ENCODE assay signal across 8 mouse cellular contexts in the genomic region with DNA sequence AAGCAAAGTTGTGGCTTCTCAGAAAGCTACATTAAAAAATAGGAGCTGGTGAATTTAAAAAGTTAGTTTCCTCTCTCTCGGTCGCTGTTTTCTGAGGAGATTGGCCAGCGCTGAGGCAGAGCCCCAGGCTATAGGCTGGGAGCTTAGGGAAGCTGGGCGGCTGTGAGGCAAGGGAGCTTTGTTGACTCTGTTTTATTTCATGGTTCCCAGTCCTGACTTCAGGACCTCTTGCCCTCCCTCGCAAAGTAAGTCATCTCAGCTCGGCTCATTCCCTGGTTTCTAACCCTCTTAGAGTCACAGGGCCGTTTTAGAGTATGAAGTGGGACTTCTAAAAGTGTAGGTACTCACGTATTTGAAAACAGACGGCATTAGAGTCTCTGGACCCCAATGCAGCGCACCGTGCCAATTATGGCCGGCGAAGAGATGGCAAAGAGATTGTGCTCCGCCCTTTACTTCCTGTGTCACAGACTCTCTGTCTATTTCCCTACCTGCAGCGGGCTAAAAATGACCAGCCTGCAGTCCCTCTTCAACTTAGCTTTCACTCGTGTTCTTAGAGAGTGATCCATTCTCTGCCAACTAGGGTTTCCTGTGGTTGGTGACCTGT. TPM values are rescaled to one million over a fixed set of nuclear protein-coding genes. Genes with fewer than 3 reads are reported as not detected.
DNase-seq lines count a peak whose midpoint lies in the region; ATAC-seq and TF ChIP-seq lines count a peak whose summit lies in the region.

No protein-coding gene starts in this region.

- H3K27ac ChIP-seq in lung, embryonic 16.5 days (ENCODE audit: low read length), result peak overlapping the region; percentile 77
- H3K27ac ChIP-seq in forebrain, embryonic 10.5 days, result peak overlapping the region; percentile 90
- no peak overlapping the region for H3K27ac ChIP-seq in limb, embryonic 12.5 days
- H3K27ac ChIP-seq in olfactory bulb, adult 2 months (ENCODE audit: insufficient read depth, low read depth, low read length), result no peak overlapping the region

- 21% methylated on average over 16 of the region's 16 CpGs for WGBS in lung, embryonic 16.5 days
- 24% methylated on average over 16 of the region's 16 CpGs for WGBS in forebrain, embryonic 10.5 days
- 21% methylated on average over 16 of the region's 16 CpGs for WGBS in limb, embryonic 12.5 days
- WGBS in olfactory bulb, adult 2 months, result 38% methylated on average over 16 of the region's 16 CpGs

- peaks cover 17% of the 10 kb centered on the region for H3K4me1 ChIP-seq in lung, embryonic 16.5 days (replicated peaks; ENCODE audit: control insufficient read depth, insufficient read depth, low read length)
- H3K4me1 ChIP-seq in forebrain, embryonic 10.5 days, result peaks cover 67% of the 10 kb centered on the region
- H3K4me1 ChIP-seq in limb, embryonic 12.5 days (replicated peaks), result peaks cover 30% of the 10 kb centered on the region
- H3K4me1 ChIP-seq in olfactory bulb, adult 2 months (ENCODE audit: control insufficient read depth, insufficient read depth, low read length), result peaks cover 24% of the 10 kb centered on the region

- peak overlapping the region; percentile 91 for H3K4me2 ChIP-seq in lung, embryonic 16.5 days (ENCODE audit: low read depth, low read length)
- H3K4me2 ChIP-seq in limb, embryonic 12.5 days, result peak overlapping the region; percentile 92

- intact Hi-C loops in left cerebral cortex, postnatal 14 days (cut with DNase I), result no loop called here

- TF ChIP-seq CTCF in olfactory bulb, adult 2 months (IDR thresholded peaks at IDR 0.05; ENCODE audit: insufficient read depth, low read depth, low read length), result no peak

- no peaks in the 10 kb centered on the region for H3K9me3 ChIP-seq in lung, embryonic 16.5 days (ENCODE audit: control insufficient read depth, low read length)
- H3K9me3 ChIP-seq in forebrain, embryonic 10.5 days, result no peaks in the 10 kb centered on the region
- no peaks in the 10 kb centered on the region for H3K9me3 ChIP-seq in limb, embryonic 12.5 days

- H3K27me3 ChIP-seq in lung, embryonic 16.5 days (ENCODE audit: control insufficient read depth, insufficient read depth, low read depth, low read length), result no peaks in the 10 kb centered on the region
- H3K27me3 ChIP-seq in forebrain, embryonic 10.5 days (ENCODE audit: poor library complexity, severe bottlenecking), result peaks cover 44% of the 10 kb centered on the region
- peaks cover 32% of the 10 kb centered on the region for H3K27me3 ChIP-seq in limb, embryonic 12.5 days

- TF ChIP-seq POLR2A in olfactory bulb, adult 2 months (IDR thresholded peaks at IDR 0.05; ENCODE audit: insufficient read depth, low read depth, low read length), result no peak

- peak overlapping the region; percentile 57 for H3K4me3 ChIP-seq in lung, embryonic 16.5 days (ENCODE audit: low read length)
- H3K4me3 ChIP-seq in forebrain, embryonic 10.5 days, result peak overlapping the region; percentile 55
- H3K4me3 ChIP-seq in limb, embryonic 12.5 days (replicated peaks), result peak overlapping the region; percentile 52
- H3K4me3 ChIP-seq in olfactory bulb, adult 2 months (ENCODE audit: insufficient read depth, low read depth, low read length), result peak overlapping the region; percentile 51

- no peak for ATAC-seq in lung, embryonic 16.5 days (ENCODE audit: low read depth)
- no peak for ATAC-seq in limb, embryonic 12.5 days (ENCODE audit: insufficient number of reproducible peaks, insufficient read depth, low FRiP score, low TSS enrichment, low read depth)

- no peaks in the 10 kb centered on the region for H3K36me3 ChIP-seq in lung, embryonic 16.5 days (ENCODE audit: control insufficient read depth, insufficient read depth, low read length)
- H3K36me3 ChIP-seq in forebrain, embryonic 10.5 days (replicated peaks), result no peaks in the 10 kb centered on the region
- no peaks in the 10 kb centered on the region for H3K36me3 ChIP-seq in limb, embryonic 12.5 days

- H3K9ac ChIP-seq in lung, embryonic 16.5 days (ENCODE audit: low read length), result peak overlapping the region; percentile 64
- peak overlapping the region; percentile 54 for H3K9ac ChIP-seq in limb, embryonic 12.5 days (replicated peaks)

- no peak for DNase-seq in lung, adult 18-20 months
- no peak for DNase-seq in forebrain, embryonic 10.5 days (ENCODE audit: extremely low spot score, low spot score)
- no peak for DNase-seq in layer of hippocampus, postnatal 36 days
- no peak for DNase-seq in gastrocnemius, postnatal 10 days
- no peak for DNase-seq in left cerebral cortex, postnatal 14 days (ENCODE audit: low spot score in 2 of 2)

RNA-seq across cellular contexts. Expression of a gene that starts 0.6 kb away (rescaled TPM):
- polyA plus RNA-seq in lung, embryonic 16.5 days (2015; fragmentation: Nextera tagmentation; extraction: Ambion mirVana), result 6.8 and 7.2 TPM in 2 replicates
- polyA plus RNA-seq in forebrain, embryonic 10.5 days (2016; fragmentation: Nextera tagmentation; extraction: Ambion mirVana), result 12.1 and 15.2 TPM in 2 replicates
- polyA plus RNA-seq in limb, embryonic 12.5 days (2016; fragmentation: Nextera tagmentation; extraction: Ambion mirVana), result 6.2 and 6.5 TPM in 2 replicates
- not detected in 2 replicates for polyA plus RNA-seq in olfactory bulb, adult 2 months (2012; ENCODE audit: insufficient read depth, insufficient read length, low replicate concordance, missing spikeins)
- total RNA-seq in layer of hippocampus, postnatal 36 days (2021), result 1 to 10 TPM; 2.6 to 2.7 TPM
- 10 to 100 TPM in 1 of 2 experiments, 1 to 10 TPM in 1; 8.0 to 10.5 TPM for total RNA-seq in gastrocnemius, postnatal 10 days (2021)
- total RNA-seq in left cerebral cortex, postnatal 14 days (2021), result 1 to 10 TPM; 4.3 to 5.0 TPM

RNA-seq across cellular contexts. Expression of a gene that starts 24.0 kb away (rescaled TPM):
- polyA plus RNA-seq in lung, embryonic 16.5 days (2015; fragmentation: Nextera tagmentation; extraction: Ambion mirVana), result 45.0 and 61.1 TPM in 2 replicates
- 5.4 and 6.7 TPM in 2 replicates for polyA plus RNA-seq in forebrain, embryonic 10.5 days (2016; fragmentation: Nextera tagmentation; extraction: Ambion mirVana)
- 19.9 and 22.1 TPM in 2 replicates for polyA plus RNA-seq in limb, embryonic 12.5 days (2016; fragmentation: Nextera tagmentation; extraction: Ambion mirVana)
- polyA plus RNA-seq in olfactory bulb, adult 2 months (2012; ENCODE audit: insufficient read depth, insufficient read length, low replicate concordance, missing spikeins), result not detected in 2 replicates
- 1 to 10 TPM; 2.4 to 2.5 TPM for total RNA-seq in layer of hippocampus, postnatal 36 days (2021)
- total RNA-seq in gastrocnemius, postnatal 10 days (2021), result 10 to 100 TPM in 1 of 2 experiments, 1 to 10 TPM in 1; 6.2 to 28.1 TPM
- total RNA-seq in left cerebral cortex, postnatal 14 days (2021), result 10 to 100 TPM in 1 of 2 experiments, 1 to 10 TPM in 1; 2.5 to 12.4 TPM

RNA-seq across cellular contexts. Expression of a gene that starts 42.3 kb away (rescaled TPM):
- polyA plus RNA-seq in lung, embryonic 16.5 days (2015; fragmentation: Nextera tagmentation; extraction: Ambion mirVana), result 0.05 and 0.06 TPM in 2 replicates
- polyA plus RNA-seq in forebrain, embryonic 10.5 days (2016; fragmentation: Nextera tagmentation; extraction: Ambion mirVana), result 0.05 TPM in 2 replicates
- 0.06 TPM in 2 replicates for polyA plus RNA-seq in limb, embryonic 12.5 days (2016; fragmentation: Nextera tagmentation; extraction: Ambion mirVana)
- not detected in 2 replicates for polyA plus RNA-seq in olfactory bulb, adult 2 months (2012; ENCODE audit: insufficient read depth, insufficient read length, low replicate concordance, missing spikeins)
- total RNA-seq in layer of hippocampus, postnatal 36 days (2021), result under 1 TPM; 0.22 to 0.81 TPM
- under 1 TPM; 0.16 to 0.23 TPM for total RNA-seq in gastrocnemius, postnatal 10 days (2021)
- 1 to 10 TPM; 1.0 to 1.2 TPM for total RNA-seq in left cerebral cortex, postnatal 14 days (2021)

RNA-seq across cellular contexts. Expression of a gene that starts 45.6 kb away (rescaled TPM):
- 146 and 148 TPM in 2 replicates for polyA plus RNA-seq in lung, embryonic 16.5 days (2015; fragmentation: Nextera tagmentation; extraction: Ambion mirVana)
- polyA plus RNA-seq in forebrain, embryonic 10.5 days (2016; fragmentation: Nextera tagmentation; extraction: Ambion mirVana), result 299 and 311 TPM in 2 replicates
- 262 and 269 TPM in 2 replicates for polyA plus RNA-seq in limb, embryonic 12.5 days (2016; fragmentation: Nextera tagmentation; extraction: Ambion mirVana)
- not detected in 2 replicates for polyA plus RNA-seq in olfactory bulb, adult 2 months (2012; ENCODE audit: insufficient read depth, insufficient read length, low replicate concordance, missing spikeins)
- 10 to 100 TPM; 22.0 to 23.0 TPM for total RNA-seq in layer of hippocampus, postnatal 36 days (2021)
- 10 to 100 TPM; 19.5 to 19.8 TPM for total RNA-seq in gastrocnemius, postnatal 10 days (2021)
- total RNA-seq in left cerebral cortex, postnatal 14 days (2021), result 10 to 100 TPM; 25.2 to 29.6 TPM

Comparison
In these comparisons a context has a peak if more than half of its experiments do, and no peak if none do; other contexts are left out.
1. H3K27ac ChIP-seq: peak in lung, embryonic 16.5 days (single experiment) and forebrain, embryonic 10.5 days (single experiment); none in limb, embryonic 12.5 days (single experiment) and olfactory bulb, adult 2 months (single experiment).
2. Peak in every context shown above with its lines, with median percentiles within 50 percentile points of each other: H3K4me3 ChIP-seq.